ENCODE assay signal across 8 mouse cellular contexts in genomic region chr15:78572658-78573397, GRCm38 (mm10). TPM values are rescaled to one million over a fixed set of nuclear protein-coding genes. Genes with fewer than 3 reads are reported as not detected.
DNase-seq lines count a peak whose midpoint lies in the region; ATAC-seq and TF ChIP-seq lines count a peak whose summit lies in the region.

Gene Rac2, minus strand, starts transcription at chr15:78572783.

- H3K36me3 ChIP-seq in kidney, adult 2 months (ENCODE audit: control insufficient read depth, insufficient read depth, low read length), result no peaks in the 10 kb centered on the region
- H3K36me3 ChIP-seq in macrophage (ENCODE audit: inconsistent target), result peaks cover 29% of the 10 kb centered on the region

- no peaks in the 10 kb centered on the region for H3K4me1 ChIP-seq in kidney, adult 2 months (ENCODE audit: control insufficient read depth, insufficient read depth, low read length)
- H3K4me1 ChIP-seq in cerebellum, adult 2 months (ENCODE audit: control insufficient read depth, insufficient read depth, low read length), result no peaks in the 10 kb centered on the region

- no peak for DNase-seq in kidney, adult 2 months
- no peak for DNase-seq in kidney, postnatal 14 days
- peak; percentile 82 to 88 for DNase-seq in thymus, postnatal 36 days
- no peak for DNase-seq in cerebellum, adult 2 months
- no peak for DNase-seq in right cerebral cortex, adult 2 months (ENCODE audit: low spot score in 2 of 2)
- DNase-seq in layer of hippocampus, adult 9-10 months (ENCODE audit: low spot score), result no peak

- H3K79me2 ChIP-seq in macrophage (ENCODE audit: inconsistent target), result peaks cover 51% of the 10 kb centered on the region

- H3K27ac ChIP-seq in kidney, adult 2 months (ENCODE audit: insufficient read depth, low read depth, low read length), result no peak within 1 kb of the TSS
- peak within 1 kb of the TSS; percentile 93 for H3K27ac ChIP-seq in macrophage
- H3K27ac ChIP-seq in cerebellum, adult 2 months (ENCODE audit: insufficient read depth, low read length), result no peak within 1 kb of the TSS

- ATAC-seq in inflammation-experienced regulatory T-cells, adult 6 months, result peak; percentile 52

- no peak for TF ChIP-seq CTCF in kidney, adult 2 months (conservative IDR thresholded peaks at IDR 0.05; ENCODE audit: insufficient read depth, insufficient read length, low read depth, low read length)
- TF ChIP-seq CTCF in cerebellum, adult 2 months (IDR thresholded peaks at IDR 0.05; ENCODE audit: borderline replicate concordance, insufficient read depth, low read depth, low read length), result no peak

- H3K4me3 ChIP-seq in kidney, adult 2 months (ENCODE audit: insufficient read depth, low read depth, low read length), result no peak within 1 kb of the TSS
- H3K4me3 ChIP-seq in macrophage (ENCODE audit: inconsistent target), result peak within 1 kb of the TSS; percentile 98
- no peak within 1 kb of the TSS for H3K4me3 ChIP-seq in cerebellum, adult 2 months (replicated peaks; ENCODE audit: insufficient read depth, low read depth, low read length)

- H3K27me3 ChIP-seq in kidney, adult 2 months (replicated peaks; ENCODE audit: control insufficient read depth, insufficient read depth, low read length), result no peaks in the 10 kb centered on the region
- H3K27me3 ChIP-seq in cerebellum, adult 2 months (ENCODE audit: control insufficient read depth, insufficient read depth, low read length), result no peaks in the 10 kb centered on the region; the same call in 1 of the 2 replicates

- WGBS in kidney, adult 2 months, result 81% methylated on average over 8 of the region's 8 CpGs
- WGBS in macrophage (ENCODE audit: missing documents), result 3% methylated on average over 7 of the region's 8 CpGs
- WGBS in cerebellum, adult 2 months, result 80% methylated on average over 8 of the region's 8 CpGs

- TF ChIP-seq POLR2A in kidney, adult 2 months (IDR thresholded peaks at IDR 0.05; ENCODE audit: low read depth, low read length), result no peak
- no peak for TF ChIP-seq POLR2A in cerebellum, adult 2 months (IDR thresholded peaks at IDR 0.05; ENCODE audit: borderline replicate concordance, insufficient read depth, low read length)

RNA-seq across cellular contexts. Expression of gene Rac2, which starts in this region (rescaled TPM):
- 32.3 and 117 TPM in 2 replicates for polyA plus RNA-seq in kidney, adult 2 months (2012; rRNA removed)
- 1,000 to 10,000 TPM; 2,973 to 4,396 (median 4,109) TPM for polyA plus RNA-seq in inflammation-experienced regulatory T-cells, adult 6 months (2017; shearing (Covaris generic))
- total RNA-seq in macrophage (2018; cell fraction: chromatin; rRNA removed), result 100 to 1,000 TPM in 15 of 26 experiments, 10 to 100 TPM in 11; 32.8 to 268 (median 126) TPM
- 100 to 1,000 TPM; 202 to 920 (median 428) TPM for total RNA-seq in macrophage (2018; cell fraction: cytosol; rRNA removed)
- total RNA-seq in macrophage (2018; cell fraction: nucleus; rRNA removed), result 100 to 1,000 TPM in 18 of 26 experiments, 10 to 100 TPM in 8; 52.1 to 327 (median 189) TPM
- polyA plus RNA-seq in macrophage (2018), result 169 to 717 TPM (median 258 TPM) in 3 replicates
- polyA plus RNA-seq in cerebellum, adult 2 months (2012; rRNA removed), result 1.4 and 1.8 TPM in 2 replicates

Comparison
In these comparisons a context has a peak if more than half of its experiments do, and no peak if none do; other contexts are left out.
1. RNA of gene Rac2 (polyA plus RNA-seq): 2,973 to 4,396 TPM in inflammation-experienced regulatory T-cells, adult 6 months, 169 to 717 TPM in macrophage and 32.3 to 117 TPM in kidney, adult 2 months; 1.4 to 1.8 TPM in cerebellum, adult 2 months; every median in the first group is over 10 times any median in the second.
2. DNase-seq: peak in thymus, postnatal 36 days (2 of 2); none in kidney, adult 2 months (single experiment), kidney, postnatal 14 days (single experiment), cerebellum, adult 2 months (0 of 2), right cerebral cortex, adult 2 months (0 of 2) and layer of hippocampus, adult 9-10 months (single experiment).